ENCODE assay signal across 20 mouse cellular contexts in the genomic region with DNA sequence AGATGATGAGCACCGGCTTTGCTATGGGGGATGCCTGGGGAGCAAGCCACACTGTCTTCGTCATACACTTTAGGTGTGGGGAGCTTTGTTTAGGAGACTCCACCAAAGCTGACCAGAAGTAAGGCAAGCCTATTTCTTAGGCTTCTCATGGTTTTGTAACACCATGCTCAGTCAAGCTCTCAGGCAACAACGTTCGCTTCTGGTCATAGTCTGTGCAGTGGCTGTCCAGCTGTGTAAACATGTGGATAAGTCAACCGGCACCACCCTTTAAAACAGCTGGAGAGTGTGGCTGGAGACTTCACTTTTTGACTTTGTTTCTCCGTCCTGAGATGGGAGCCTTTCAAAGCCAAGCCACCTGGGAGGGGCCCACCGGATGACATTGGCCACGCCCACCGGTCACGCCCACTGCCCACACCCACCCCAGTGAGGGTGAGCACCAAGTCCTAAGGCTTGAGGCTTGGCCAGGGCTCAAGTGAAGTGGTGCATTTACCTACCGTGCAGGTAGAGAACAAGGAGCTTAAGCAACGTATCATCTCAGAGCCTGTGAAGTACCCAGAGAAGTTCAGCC. TPM values are rescaled to one million over a fixed set of nuclear protein-coding genes. Genes with fewer than 3 reads are reported as not detected.
DNase-seq lines count a peak whose midpoint lies in the region; ATAC-seq and TF ChIP-seq lines count a peak whose summit lies in the region.
"Had no signal": no experiment of that assay in that cellular context is flagged by ENCODE, and none has a peak within 500 bp of the region (broad histone marks: within the 10 kb centered on the region; RNA-seq: fewer than 3 reads in every experiment).

No protein-coding gene starts in this region.

- H3K4me3 ChIP-seq in heart, embryonic 11.5 days (ENCODE audit: low read depth, low read length), result no peak overlapping the region
- no peak overlapping the region for H3K4me3 ChIP-seq in kidney, postnatal 0 days (replicated peaks; ENCODE audit: low read depth, low read length)
- H3K4me3 ChIP-seq: forebrain, embryonic 12.5 days; heart, adult 2 months; hindbrain, embryonic 12.5 days; midbrain, embryonic 12.5 days; neural tube, embryonic 12.5 days had no signal

- 52% methylated on average over 12 of the region's 12 CpGs for WGBS in heart, embryonic 11.5 days (ENCODE audit: insufficient replicate concordance)
- 27% methylated on average over 12 of the region's 12 CpGs for WGBS in kidney, postnatal 0 days

- no peaks in the 10 kb centered on the region for H3K36me3 ChIP-seq in heart, embryonic 11.5 days (ENCODE audit: control insufficient read depth, insufficient read depth, low read length)
- H3K36me3 ChIP-seq in kidney, postnatal 0 days (ENCODE audit: insufficient read depth, low read length), result no peaks in the 10 kb centered on the region
- H3K36me3 ChIP-seq: forebrain, embryonic 12.5 days; hindbrain, embryonic 12.5 days; midbrain, embryonic 12.5 days; neural tube, embryonic 12.5 days had no signal

- no peak for ATAC-seq in heart, embryonic 11.5 days (replicated peaks; ENCODE audit: insufficient number of reproducible peaks, low FRiP score, low TSS enrichment)
- no peak for ATAC-seq in kidney, postnatal 0 days (replicated peaks; ENCODE audit: low FRiP score, low read depth)

- H3K4me2 ChIP-seq in heart, embryonic 11.5 days, result no peak overlapping the region
- no peak overlapping the region for H3K4me2 ChIP-seq in kidney, postnatal 0 days (ENCODE audit: low read length)
- H3K4me2 ChIP-seq: forebrain, embryonic 12.5 days; hindbrain, embryonic 12.5 days; lung, embryonic 14.5 days; midbrain, embryonic 12.5 days; neural tube, embryonic 12.5 days had no signal

- peaks cover 5% of the 10 kb centered on the region; the same call in 1 of the 2 replicates for H3K27me3 ChIP-seq in heart, embryonic 11.5 days (ENCODE audit: control insufficient read depth, insufficient read depth, low read length)
- H3K27me3 ChIP-seq in kidney, postnatal 0 days (ENCODE audit: insufficient read depth, low read length), result no peaks in the 10 kb centered on the region
- H3K27me3 ChIP-seq: hindbrain, embryonic 12.5 days; midbrain, embryonic 12.5 days; neural tube, embryonic 12.5 days had no signal

- peak; percentile 95 for DNase-seq in heart, adult 11 months
- DNase-seq in kidney, postnatal 0 days (ENCODE audit: low spot score), result peak; percentile 51
- no peak for DNase-seq in kidney, postnatal 36 days
- DNase-seq in lung, postnatal 36 days, result peak; percentile 6
- no peak for DNase-seq in lung, postnatal 25 days (ENCODE audit: low spot score)
- peak; percentile 54 for DNase-seq in thymus, postnatal 25 days
- DNase-seq in layer of hippocampus, adult 9-10 months (ENCODE audit: low spot score), result no peak

- no peaks in the 10 kb centered on the region for H3K9me3 ChIP-seq in heart, embryonic 11.5 days (replicated peaks; ENCODE audit: control insufficient read depth, low read length)
- H3K9me3 ChIP-seq in kidney, postnatal 0 days (replicated peaks; ENCODE audit: low read length), result no peaks in the 10 kb centered on the region
- H3K9me3 ChIP-seq: forebrain, embryonic 12.5 days; hindbrain, embryonic 12.5 days; midbrain, embryonic 12.5 days; neural tube, embryonic 12.5 days had no signal

- no peak for TF ChIP-seq CTCF in kidney, postnatal 0 days (IDR thresholded peaks at IDR 0.05; ENCODE audit: low read depth)

- H3K9ac ChIP-seq in heart, embryonic 11.5 days (ENCODE audit: low read depth, low read length), result no peak overlapping the region
- no peak overlapping the region for H3K9ac ChIP-seq in kidney, postnatal 0 days (ENCODE audit: low read depth, low read length)
- H3K9ac ChIP-seq: forebrain, embryonic 12.5 days; hindbrain, embryonic 12.5 days; lung, embryonic 14.5 days; midbrain, embryonic 12.5 days; neural tube, embryonic 12.5 days had no signal

- H3K27ac ChIP-seq in heart, embryonic 11.5 days (ENCODE audit: low read depth, low read length), result no peak overlapping the region
- no peak overlapping the region for H3K27ac ChIP-seq in kidney, postnatal 0 days
- H3K27ac ChIP-seq: forebrain, embryonic 12.5 days; heart, adult 2 months; hindbrain, embryonic 12.5 days; midbrain, embryonic 12.5 days; neural tube, embryonic 12.5 days had no signal

- no peaks in the 10 kb centered on the region for H3K4me1 ChIP-seq in heart, embryonic 11.5 days (ENCODE audit: control insufficient read depth, insufficient read depth, low read length)
- H3K4me1 ChIP-seq in kidney, postnatal 0 days (replicated peaks; ENCODE audit: insufficient read depth, low read length), result no peaks in the 10 kb centered on the region
- H3K4me1 ChIP-seq: forebrain, embryonic 12.5 days; hindbrain, embryonic 12.5 days; midbrain, embryonic 12.5 days; neural tube, embryonic 12.5 days had no signal

RNA-seq across cellular contexts. Expression of a gene that starts 9.0 kb away (rescaled TPM):
- polyA plus RNA-seq in heart, embryonic 11.5 days (2014; fragmentation: Nextera tagmentation; extraction: Ambion mirVana), result 0.04 and 0.06 TPM in 2 replicates
- 0.01 TPM in 1 of 2 replicates, not detected in the other for polyA plus RNA-seq in kidney, postnatal 0 days (2015; fragmentation: Nextera tagmentation; extraction: Ambion mirVana)
- polyA plus RNA-seq: heart, adult 2 months; hindbrain, embryonic 12.5 days; intestine, embryonic 14.5 days; lung, embryonic 14.5 days; small intestine, adult 2 months had no signal

RNA-seq across cellular contexts. Expression of a gene that starts 17.3 kb away (rescaled TPM):
- 0.21 TPM in 1 of 2 replicates, not detected in the other for polyA plus RNA-seq in heart, embryonic 11.5 days (2014; fragmentation: Nextera tagmentation; extraction: Ambion mirVana)
- polyA plus RNA-seq in kidney, postnatal 0 days (2015; fragmentation: Nextera tagmentation; extraction: Ambion mirVana), result 0.08 TPM in 1 of 2 replicates, not detected in the other
- polyA plus RNA-seq: cerebellum, adult 2 months; embryonic facial prominence, embryonic 11.5 days; forebrain, embryonic 12.5 days; heart, embryonic 16.5 days; hindbrain, embryonic 12.5 days; intestine, embryonic 14.5 days; limb, embryonic 14.5 days; lung, embryonic 14.5 days; midbrain, embryonic 12.5 days; neural tube, embryonic 12.5 days had no signal

RNA-seq across cellular contexts. Expression of a gene that starts 21.1 kb away (rescaled TPM):
- polyA plus RNA-seq in heart, embryonic 11.5 days (2014; fragmentation: Nextera tagmentation; extraction: Ambion mirVana), result 0.25 and 0.33 TPM in 2 replicates
- 1.1 and 1.5 TPM in 2 replicates for polyA plus RNA-seq in kidney, postnatal 0 days (2015; fragmentation: Nextera tagmentation; extraction: Ambion mirVana)
- polyA plus RNA-seq: midbrain, embryonic 12.5 days had no signal

Comparison
In these comparisons a context has a peak if more than half of its experiments do, and no peak if none do; other contexts are left out.
1. DNase-seq: peak in heart, adult 11 months (single experiment), kidney, postnatal 0 days (single experiment), lung, postnatal 36 days (single experiment) and thymus, postnatal 25 days (single experiment); none in kidney, postnatal 36 days (0 of 2), lung, postnatal 25 days (single experiment) and layer of hippocampus, adult 9-10 months (single experiment).